Mouse (Mus musculus) retina, postnatal 7 days (tissue): ENCODE measurements around the gene Eme1.

Experiments
- DNase-seq: peaks from one replicate; pipeline ENCODE4 v3.0.0-alpha.2; 2012; ENCODE audit warnings: low read depth, low spot score

The Eme1 gene

DNA sequence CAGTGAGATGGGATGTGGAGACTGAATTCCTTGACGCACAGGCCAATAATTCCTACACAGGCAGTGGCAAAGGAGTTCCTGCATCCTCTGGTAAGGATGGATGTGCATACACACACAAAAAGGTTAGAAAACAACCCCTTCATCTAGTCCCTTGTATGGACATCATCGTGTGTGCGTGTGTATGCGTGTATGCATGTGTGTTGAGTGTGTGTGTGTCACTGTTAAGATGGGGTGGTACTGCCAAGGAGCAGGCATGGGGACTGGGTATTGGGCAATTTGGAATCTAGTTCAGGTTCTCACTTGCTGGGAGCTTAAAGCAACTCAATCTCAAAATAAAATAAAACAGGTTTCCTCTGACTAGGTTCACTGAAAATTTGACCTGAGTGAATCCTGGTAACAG lies 7.3 kb downstream of the Eme1 start:
- DNase-seq = no peak

DNA sequence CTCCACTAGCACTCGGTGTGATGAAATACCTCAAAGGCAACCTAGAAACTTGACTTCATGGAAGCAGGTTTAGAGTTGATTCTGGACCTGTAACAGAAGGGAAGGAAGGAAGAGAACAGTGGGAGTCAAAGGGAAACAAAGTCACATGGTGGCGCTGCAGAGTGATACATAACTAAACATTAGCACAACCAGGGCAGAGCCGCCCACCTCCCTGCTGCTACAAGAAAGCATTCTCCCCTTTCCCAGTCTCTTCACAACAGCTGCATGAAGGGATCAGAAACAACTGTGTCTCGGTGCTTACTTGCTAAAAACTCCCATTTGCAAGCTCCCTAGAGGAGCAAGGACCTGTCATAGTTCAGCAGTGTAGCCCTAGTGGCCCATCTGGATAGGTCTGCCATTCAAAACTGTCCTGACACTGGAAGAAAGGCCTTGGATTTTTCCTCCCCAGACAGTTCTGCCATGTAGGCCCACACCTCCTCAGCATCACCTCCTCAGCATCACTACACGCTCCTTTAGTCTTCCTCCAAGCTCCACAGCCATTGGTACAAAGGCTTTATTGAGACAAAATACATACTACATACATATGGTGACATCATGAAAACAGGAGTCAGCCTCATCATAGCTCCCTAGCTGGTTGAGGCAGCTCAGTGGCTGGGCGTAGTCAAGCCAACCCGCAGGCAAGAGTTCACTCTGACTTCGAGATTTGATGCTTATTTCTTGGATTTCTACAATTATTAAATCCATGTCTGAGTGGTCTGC lies 9.1 kb downstream of the Eme1 start:
- DNase-seq = no peak

DNA sequence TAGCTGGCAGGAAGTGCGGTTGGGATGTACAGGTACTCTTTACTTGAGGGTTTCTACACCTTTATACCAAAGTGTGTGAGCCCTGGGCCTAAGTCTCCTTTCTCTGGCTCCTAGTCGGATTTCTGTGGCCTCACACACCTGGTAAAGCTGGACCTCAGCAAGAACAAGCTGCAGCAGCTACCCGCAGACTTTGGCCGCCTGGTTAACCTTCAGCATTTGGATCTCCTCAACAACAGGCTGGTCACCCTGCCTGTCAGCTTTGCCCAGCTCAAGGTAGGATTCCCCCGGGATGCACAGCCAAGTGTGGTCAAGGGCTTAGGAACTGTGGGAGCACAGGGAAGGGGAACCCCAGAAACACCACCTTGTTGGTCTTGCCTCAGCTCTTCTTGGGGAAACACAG lies 19.3 kb downstream of the Eme1 start:
- DNase-seq = no peak

DNA sequence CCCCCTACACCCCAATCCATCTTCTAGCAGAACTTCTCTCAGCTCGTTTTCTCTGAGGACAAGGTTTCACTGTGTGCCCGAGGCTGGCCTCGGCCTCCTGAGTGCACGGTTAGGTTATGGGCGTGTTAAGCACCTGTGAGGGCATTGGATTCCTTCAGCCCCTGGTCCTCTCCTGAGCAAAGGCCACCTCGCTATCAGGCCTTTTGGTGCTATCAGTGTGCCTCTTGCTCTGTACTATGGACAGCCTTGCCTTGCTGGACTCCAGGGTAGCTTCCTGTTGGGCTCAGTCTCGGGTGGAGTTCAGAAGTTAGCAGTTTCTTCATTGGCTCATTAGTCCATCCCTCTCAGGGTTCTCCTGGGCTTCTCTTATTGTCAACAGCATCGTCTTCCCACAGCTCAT lies 20.8 kb downstream of the Eme1 start:
- no peak for DNase-seq

DNA sequence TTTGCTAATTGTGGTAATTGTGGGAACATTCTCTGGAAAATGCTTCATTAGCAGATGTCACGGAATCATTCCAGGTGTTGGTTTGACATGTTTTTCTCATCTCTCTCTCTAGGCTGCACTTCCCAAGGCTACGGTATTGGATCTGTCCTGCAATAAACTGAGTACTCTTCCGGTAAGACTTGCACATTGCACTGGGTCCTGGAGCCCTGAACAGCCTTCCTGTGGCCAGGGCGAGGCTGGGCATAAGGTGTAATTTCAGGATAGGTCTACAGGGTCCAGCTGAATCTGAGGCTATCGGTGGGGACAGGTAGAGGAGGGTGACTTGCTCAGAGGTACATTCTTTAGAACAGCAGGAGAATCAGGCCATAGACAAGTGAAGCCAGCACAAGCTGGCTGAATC lies 21.8 kb downstream of the Eme1 start:
- DNase-seq = no peak

DNA sequence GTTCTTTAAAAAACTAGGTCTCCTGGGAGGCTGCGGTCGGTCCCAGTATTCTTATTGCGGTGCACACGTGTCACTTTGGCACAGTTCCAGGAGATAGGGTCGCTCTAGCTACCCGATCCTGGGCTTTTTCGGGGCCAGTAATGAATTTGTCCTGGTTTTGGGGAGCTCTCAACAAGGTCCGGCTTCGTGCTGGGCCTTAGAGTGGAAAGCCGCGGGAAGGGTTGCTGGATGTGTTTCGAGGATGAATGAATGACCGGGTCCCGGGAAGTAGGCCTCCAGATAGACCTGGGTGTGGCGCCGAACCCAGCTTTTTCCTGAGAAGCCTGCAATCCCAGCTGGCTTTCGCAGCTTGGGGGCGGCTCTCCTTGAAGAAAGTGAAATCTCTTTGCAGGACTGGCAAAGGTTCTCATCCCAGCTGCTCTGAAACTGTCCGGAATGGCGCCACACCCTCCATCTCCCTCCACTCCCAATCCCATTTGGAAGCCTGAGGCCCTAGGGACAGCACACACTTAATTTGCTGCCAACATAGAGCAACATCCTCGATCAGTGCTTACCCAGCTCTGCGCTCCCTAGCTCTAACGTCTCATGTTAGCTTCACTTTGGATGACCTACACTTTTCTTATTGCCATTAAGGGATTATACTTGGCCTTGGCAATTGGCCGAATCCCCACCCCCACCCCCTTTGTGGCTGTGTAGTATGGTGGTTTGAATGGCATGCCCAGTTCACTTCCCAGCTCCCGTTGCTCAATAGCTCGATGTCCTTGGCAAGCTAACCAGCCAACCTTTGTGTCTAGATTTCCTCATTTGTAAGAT lies 23.4 kb downstream of the Eme1 start:
- DNase-seq = no peak

DNA sequence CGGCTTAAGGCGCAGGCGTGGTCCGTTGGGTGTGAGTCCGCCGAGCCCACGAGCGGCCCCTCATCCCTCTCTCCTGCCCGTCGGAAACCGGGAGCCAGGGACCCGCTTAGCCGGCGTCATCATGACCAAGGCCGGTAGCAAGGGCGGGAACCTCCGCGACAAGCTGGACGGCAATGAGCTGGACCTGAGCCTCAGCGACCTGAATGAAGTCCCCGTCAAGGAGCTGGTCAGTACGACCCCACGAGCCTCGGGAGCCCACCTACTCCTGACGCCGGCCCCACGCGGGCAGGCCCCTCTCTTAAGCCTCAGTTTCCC lies 23.9 kb downstream of the Eme1 start:
- DNase-seq = no peak

DNA sequence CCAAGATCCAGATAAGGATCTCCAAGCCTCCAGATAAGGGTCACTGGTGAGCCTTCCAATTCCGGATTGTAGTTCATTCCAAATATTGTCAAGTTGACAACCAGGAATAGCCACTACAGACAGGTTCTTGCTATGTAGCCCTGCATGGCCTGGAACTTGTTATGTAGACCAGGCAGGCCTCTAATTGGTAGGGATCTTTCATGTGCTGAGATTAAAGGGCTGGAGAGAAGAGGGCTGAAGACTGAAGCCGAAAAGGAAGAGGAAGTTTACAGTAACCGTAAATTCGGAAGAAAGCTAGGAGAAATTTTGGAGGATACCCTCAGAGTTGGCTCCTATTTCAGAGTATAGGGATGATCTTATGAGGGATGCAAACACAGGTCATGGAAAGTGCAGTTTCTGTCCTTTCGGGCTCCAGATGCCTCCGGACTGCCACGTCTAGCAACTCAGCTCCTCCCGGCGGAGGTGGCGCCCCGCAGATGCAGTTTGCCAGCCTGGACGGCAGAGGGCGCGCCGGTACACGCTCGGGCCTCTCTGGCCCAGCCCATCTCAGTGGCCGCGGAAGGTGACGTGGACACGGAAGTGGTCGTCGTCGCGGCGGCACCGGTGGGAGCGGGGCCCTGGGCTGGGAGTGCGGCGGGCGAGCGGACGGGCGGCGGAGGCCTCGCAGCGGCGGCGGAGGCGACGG lies 24.4 kb downstream of the Eme1 start, which contains the start of gene Lrrc59:
TSS of gene Lrrc59 (plus strand) at position 569 of the 685 bp plus-strand sequence.
- peak; percentile 85 for DNase-seq

DNA sequence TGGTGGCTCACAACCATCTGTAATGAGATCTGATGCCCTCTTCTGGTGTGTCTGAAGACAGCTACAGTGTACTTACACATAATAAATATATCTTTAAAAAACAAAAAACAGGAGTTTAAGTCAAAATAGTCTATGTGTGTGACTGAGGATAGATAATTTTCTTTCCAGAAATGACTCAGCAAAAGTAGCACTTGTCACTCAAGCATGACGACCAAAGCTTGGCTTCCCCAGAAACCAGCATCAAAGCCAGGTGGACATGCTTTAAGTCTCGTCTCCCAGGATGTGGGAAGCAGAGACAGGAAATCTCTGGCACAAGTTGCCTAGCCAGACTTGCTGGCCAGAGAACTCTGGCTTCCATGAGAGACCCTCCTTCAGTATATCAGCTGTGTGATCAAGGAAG lies 31.6 kb downstream of the Eme1 start:
- DNase-seq = no peak

DNA sequence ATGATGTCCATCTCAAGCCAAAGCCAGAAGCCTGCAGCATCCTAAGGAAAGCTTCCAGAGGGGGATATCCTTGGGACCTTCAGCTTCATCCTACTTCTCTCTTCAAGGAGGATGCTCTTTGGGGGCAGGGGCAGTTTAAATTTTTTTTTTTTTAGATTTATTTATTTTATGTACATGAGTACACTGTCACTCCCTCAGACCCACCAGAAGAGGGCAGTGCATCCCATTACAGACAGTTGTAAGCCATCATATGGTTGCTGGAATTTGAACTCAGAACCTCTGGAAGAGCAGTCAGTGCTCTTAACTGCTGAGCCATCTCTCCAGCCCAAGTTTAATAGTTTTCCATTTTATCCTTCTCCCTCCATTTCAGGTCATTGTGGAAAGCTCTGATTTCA lies 32.3 kb downstream of the Eme1 start:
- no peak for DNase-seq

DNA sequence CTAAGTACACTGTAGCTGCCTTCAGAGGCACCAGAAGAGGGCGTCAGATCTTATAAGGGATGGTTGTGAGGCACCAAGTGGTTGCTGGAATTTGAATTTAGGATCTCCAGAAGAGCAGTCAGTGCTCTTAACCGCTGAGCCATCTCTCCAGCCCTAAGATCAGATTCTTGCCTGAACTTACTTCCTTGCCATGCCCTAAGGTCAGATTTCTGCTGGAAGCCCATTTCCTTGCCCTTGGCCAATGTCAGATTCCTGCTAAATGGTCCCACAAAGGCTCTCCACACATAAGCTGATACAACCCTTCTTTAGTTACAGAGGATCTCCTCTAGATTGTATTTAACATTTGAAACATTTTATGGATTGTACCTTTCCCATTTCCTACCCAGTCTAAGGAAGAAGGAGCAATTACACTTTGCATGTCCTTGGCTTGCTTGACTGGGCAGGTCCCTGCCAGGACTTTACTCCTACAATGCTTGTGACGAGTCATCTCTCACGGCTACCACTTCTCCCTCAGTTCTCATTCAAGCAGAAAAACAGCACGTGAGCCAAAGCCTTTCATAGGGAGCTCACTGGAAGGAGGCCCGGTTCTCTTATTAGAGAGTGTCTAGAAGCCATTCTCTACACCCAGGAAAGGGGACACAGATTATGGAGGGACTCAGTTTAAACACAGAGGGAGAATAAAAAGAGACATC lies 32.9 kb downstream of the Eme1 start:
- no peak for DNase-seq

DNA sequence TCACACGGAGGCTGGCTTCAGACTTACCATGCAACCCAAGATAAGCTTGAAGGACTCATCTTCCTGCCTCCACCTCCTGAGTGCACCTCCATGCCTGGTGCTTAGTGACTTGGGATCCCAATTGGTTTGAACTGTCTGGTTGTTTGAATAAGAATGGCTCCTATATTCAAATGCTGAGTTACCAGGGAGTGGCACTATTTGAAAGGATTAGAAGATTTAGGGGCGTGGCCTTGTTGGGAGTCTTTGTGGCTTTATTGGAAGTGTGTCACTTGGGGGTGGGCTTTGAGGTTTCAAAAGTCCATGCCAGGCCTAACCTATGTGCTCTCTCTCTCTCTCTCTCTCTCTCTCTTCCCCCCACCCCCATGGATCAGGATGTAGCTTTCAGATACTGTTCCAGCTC lies 36.1 kb downstream of the Eme1 start:
- no peak for DNase-seq

DNA sequence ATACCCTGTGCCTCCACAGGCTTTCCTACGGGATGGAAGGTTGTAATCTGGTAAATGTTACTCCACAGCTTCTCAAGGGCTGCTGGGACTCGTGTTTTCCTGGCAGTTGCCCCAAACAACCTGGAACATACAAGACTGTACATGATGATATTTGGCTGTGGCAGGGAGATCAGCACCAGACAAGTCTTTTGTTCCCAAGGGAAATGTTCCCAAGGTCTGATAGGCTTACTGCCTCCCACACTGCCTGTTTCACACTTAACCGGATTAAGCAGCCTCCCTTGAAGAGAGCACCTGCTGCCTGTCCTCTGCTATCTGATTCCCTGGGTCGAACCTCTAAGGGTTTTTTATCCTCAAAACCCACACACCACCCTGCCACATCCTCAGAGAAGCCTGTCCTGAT lies 38.3 kb downstream of the Eme1 start:
- no peak for DNase-seq

DNA sequence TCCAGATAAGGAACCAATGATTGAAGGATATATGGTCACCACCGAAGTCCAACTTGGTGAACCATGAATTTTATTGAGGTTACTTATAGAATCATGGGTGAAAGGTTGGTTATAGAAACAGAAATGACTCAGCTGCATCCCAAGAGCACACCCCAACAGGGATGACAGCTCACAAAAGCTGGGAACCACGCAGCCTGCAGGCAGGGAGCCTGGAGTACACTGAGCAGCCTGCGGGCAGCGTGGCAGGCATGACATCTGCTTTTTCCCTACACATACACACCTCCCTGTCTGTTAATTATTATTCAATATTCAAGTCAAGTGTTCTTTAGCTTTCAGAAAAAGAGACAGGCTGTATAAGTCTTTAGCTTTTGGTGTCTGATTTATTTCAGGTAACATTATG lies 39.2 kb downstream of the Eme1 start:
- no peak for DNase-seq

DNA sequence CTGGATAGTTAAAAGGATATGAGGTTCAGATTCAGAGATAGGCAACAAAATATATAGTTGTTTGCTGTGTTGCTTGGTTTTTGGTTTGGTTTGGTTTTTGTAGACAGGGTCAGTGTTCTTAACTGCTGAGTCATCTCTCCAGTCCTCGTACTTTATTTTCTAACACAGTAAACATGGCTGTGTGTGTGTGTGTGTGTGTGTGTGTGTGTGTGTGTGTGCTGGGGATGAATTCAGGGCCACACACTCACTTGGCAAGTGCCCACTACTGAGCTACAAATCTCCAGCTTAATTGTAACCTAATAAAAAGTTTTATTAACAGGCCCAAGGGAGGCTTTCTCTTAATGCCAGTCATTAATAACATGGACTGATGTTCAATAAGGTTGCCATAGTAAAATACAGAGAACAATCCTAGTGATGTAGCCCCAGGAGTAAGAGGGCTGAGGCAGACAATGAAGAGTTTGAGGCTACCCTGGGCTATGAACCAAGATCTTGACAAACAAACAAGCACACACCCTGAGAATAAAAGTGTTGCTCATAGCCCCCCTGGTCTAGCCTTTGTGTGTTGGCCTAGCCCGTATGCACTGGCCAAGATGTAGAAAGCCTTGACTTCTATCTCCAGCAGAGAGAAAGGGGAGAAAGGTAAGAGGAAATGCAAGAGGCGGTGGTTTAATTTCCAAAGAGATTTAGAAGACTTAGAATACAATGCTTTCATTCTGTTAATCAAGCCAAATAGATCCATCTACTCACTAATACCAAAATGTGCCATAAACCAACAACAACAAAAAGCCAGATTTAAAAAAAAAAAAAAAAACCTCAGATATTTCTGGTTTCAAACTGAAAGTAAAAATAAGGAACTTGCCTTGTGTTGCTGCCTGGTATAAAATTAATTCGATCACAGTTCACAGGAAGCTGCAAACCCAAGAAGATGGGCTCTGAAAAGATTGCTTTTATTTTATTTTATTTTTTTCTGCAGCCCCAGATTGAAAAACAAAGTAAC lies 42.7 kb downstream of the Eme1 start:
- DNase-seq = no peak

DNA sequence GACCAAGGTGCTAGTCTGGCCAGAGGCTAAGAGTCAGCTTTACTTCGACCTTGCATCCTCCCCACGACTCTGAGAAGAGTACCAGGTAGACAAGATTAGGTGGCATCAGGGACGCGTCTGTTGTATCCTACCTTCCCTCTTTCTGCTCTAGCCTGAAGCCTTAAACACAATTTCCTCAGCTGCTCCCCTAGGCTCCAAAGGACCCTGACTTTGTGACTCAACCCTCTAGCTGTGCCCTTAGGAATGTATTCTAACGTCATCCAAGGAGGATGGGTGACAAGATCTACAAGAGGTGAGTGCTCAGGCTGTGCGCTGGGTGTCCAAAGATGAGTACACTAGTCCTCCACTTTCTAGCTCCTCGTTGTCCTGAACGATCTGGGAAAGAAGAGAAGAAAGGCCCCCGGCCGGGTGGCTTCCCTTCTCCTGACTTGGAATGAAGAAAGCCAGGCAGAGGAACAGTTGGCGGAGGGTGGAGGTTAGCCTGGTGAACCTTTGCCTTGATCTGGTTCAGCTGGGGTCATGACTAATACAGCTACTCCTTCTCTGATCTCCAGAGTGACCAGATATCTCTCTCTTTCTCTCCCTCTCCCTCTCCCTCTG lies 51.3 kb downstream of the Eme1 start:
- no peak for DNase-seq

DNA sequence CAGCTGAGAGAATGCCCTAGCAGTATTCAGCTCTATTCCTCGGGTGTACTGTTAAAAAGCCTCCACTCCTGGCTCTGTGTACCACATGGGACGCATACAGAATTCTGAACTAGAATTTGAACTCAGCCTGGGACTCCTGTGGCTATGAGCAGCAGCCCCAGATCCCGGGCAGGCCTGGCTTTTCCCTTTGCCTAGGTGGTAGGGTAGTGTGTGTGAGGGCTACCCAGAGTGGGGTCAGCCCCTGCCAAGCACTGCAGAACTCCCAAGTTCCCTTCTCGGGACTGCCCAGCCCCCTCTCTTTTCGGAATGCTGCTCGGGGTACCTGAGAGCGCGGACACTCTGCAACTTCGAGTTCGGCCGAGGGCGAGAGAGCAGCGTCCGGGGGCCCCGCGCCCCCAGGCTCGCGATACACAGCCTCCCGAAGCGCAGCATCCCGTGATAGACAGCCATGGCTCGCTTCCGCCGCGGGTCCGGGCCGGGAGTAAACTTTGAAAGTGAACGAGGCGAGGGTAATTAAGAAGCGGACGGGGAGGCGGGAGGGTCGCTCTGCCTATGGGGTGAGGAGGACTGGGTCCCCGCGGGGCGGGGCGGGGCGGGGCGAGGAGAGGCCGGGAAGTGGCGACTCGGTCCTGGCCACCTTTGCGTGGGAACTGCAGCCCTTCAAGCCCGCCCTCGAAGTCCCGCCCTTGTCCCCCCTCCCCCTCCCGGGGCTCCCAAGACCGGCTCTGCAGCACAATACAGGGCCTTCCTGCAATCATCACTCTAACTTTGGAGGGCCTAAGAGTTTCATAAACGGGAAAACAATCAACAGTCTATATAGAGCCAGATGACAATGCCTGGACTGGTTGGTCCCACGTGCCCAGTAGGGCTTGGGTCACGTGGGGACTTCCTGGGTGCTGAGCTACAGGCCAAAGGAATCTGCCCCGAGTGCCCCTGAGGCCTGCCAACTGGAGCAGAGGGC lies 52.2 kb downstream of the Eme1 start, which contains the start of gene Acsf2:
TSS of gene Acsf2 (minus strand) at position 551 of the 961 bp plus-strand sequence.
- no peak for DNase-seq

DNA sequence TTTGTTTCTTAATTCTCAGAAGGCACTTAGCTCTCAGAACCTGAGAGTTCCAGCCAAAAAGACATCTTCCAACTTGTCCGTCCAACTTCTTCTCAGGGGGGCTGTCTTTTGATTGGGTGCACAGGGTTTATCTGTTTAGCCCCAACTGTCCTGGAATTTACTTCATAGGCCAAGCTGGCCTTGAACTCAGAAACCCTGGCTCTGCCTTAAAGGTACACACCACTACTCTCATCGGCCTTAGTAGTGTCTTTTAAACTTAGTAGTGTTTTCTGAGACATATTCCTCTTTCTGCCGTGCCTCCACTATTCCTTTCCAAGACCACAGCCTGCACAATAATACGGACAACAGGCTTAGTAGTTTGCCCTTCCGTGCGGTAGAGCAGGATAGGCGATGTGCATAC lies 53.3 kb downstream of the Eme1 start:
- DNase-seq = no peak

DNA sequence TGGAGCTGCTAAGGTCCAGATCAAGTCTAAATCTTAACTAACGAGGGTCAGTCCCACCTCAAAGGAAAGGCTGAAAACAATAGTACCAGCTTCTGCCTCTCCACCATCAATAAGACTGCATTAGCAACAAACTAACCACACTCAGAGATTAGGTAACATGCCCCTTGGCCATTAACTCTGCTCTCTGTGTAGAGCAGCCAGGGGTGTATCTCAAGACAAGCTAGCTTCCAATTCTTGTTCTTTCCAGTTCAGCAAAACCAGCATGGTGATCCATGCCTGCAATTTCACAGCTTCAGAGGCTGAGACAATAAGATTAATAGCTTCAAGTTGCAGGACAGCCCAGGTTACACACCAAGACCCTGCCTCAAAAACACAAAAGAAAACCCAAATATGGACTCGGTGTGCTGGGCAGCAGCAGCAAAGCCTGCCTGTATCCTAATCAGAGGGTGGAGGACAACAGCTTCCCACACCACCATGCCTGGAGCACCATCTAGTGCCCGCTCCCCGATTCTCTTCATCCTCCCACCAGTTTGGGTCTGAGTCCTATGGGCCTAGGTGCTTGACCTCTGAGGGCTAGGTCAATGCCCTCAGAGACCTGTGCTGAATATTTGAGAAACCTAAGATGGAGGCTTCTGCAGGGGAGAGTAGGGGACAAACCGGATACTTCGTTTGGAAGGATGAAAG lies 55.2 kb downstream of the Eme1 start:
- DNase-seq = no peak
